Mouse (Mus musculus): ENCODE data around the gene Ten1. TPM values are rescaled to one million over a fixed set of nuclear protein-coding genes. Genes with fewer than 3 reads are reported as not detected.

The Ten1 gene
- polyA plus RNA-seq, 1 experiment from 2014 or later, result 65.4 TPM

- Histone ChIP-seq H3K4me1 (no peaks in the 10 kb centered on the region), H3K4me3 (no peak overlapping the region), H3K9me3 (replicated peaks) (no peaks in the 10 kb centered on the region), H3K36me3 (peaks cover 82% of the 10 kb centered on the region), H3K27me3 (ENCODE audit: low read depth, poor library complexity, severe bottlenecking) (no peaks in the 10 kb centered on the region), H3K27ac (no peak overlapping the region)
- no peak for DNase-seq (ENCODE audit: low spot score)
- WGBS, result 92% methylated on average over 7 of the region's 7 CpGs
Observed at GRCm38 (mm10) chr11:116176010-116176409, 22.6 kb upstream of the Ten1 start.

- Histone ChIP-seq H3K27me3 (ENCODE audit: low read depth, poor library complexity, severe bottlenecking) (no peaks in the 10 kb centered on the region), H3K4me1 (no peaks in the 10 kb centered on the region), H3K9me3 (replicated peaks) (no peaks in the 10 kb centered on the region), H3K4me3 (no peak overlapping the region), H3K27ac (no peak overlapping the region), H3K36me3 (peaks cover 83% of the 10 kb centered on the region)
- 92% methylated on average over 20 of the region's 20 CpGs for WGBS
- DNase-seq (ENCODE audit: low spot score), result no peak
Observed at GRCm38 (mm10) chr11:116178411-116179121, 20.1 kb upstream of the Ten1 start.

- H3K9me3 ChIP-seq (replicated peaks), result no peaks in the 10 kb centered on the region
- H3K36me3 ChIP-seq, result peaks cover 61% of the 10 kb centered on the region
- WGBS, result 93% methylated on average over 3 of the region's 3 CpGs
- DNase-seq (ENCODE audit: low spot score), result no peak
- no peak overlapping the region for H3K27ac ChIP-seq
- H3K4me1 ChIP-seq, result no peaks in the 10 kb centered on the region
- H3K27me3 ChIP-seq (ENCODE audit: low read depth, poor library complexity, severe bottlenecking), result no peaks in the 10 kb centered on the region
- H3K4me3 ChIP-seq, result no peak overlapping the region
Observed at GRCm38 (mm10) chr11:116185836-116186235, 12.8 kb upstream of the Ten1 start.

- Histone ChIP-seq H3K27ac (no peak overlapping the region), H3K27me3 (ENCODE audit: low read depth, poor library complexity, severe bottlenecking) (no peaks in the 10 kb centered on the region), H3K4me3 (no peak overlapping the region), H3K9me3 (replicated peaks) (no peaks in the 10 kb centered on the region), H3K4me1 (no peaks in the 10 kb centered on the region), H3K36me3 (peaks cover 63% of the 10 kb centered on the region)
- 93% methylated on average over 11 of the region's 11 CpGs for WGBS
- no peak for DNase-seq (ENCODE audit: low spot score)
Observed at GRCm38 (mm10) chr11:116186360-116186759, 12.3 kb upstream of the Ten1 start.

DNA sequence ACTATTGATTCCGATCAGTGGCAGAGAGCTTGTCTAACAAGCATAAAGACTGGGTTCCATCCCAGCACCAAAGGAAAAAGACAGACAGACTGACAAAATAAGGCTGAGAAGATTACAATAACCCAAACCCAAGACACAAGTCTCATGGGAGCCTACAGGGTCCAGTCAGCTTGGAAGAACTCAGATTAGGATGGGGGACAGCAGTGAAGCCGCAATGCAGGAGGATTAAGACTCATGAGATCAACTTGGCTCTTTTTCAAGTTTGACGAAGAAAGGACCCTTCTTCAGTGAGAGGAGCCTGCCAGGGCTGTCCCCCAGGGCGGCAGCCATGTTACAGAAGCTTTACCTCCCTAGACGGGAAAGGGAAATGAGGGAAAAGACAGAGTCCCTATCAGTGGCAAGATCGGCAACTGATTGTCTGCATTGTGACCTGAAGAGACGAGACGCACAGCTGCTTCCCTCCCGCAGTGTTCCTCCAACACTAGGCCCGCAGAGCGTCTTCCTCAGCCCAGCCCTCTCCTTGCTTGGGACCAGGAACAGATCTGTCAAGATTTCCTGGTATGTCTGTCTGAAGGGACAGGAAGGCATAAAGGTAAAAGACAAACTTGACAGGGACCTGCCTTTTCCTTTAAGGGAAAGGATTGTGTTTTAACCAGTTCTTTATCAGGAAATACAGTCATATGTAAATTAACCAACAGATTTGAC lies 11.3 kb upstream of the Ten1 start:
- Histone ChIP-seq H3K27ac (no peak overlapping the region), H3K4me1 (no peaks in the 10 kb centered on the region), H3K4me3 (no peak overlapping the region), H3K27me3 (ENCODE audit: low read depth, poor library complexity, severe bottlenecking) (no peaks in the 10 kb centered on the region), H3K36me3 (peaks cover 55% of the 10 kb centered on the region), H3K9me3 (replicated peaks) (no peaks in the 10 kb centered on the region)
- DNase-seq (ENCODE audit: low spot score), result no peak
- WGBS, result 73% methylated on average over 11 of the region's 11 CpGs

DNA sequence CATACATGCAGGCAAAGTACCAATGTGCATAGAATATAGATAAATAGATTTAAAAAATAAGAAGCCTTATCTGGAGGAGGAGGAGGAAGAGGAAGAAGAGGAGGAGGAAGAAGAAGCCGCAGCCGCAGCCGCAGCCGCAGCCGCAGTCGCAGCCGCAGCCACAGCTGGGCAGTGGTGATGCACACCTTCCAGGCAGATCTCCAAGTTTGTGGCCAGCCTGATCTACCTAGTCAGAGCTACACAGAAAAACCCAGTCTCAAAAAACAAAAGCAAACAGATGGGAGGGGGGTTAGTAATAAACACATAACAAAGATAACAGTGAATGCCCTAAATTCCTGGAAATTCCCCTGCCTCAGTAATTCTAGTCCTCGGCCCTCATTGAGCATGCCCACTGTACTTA lies 4.0 kb upstream of the Ten1 start:
- H3K4me3 ChIP-seq, result no peak overlapping the region
- DNase-seq (ENCODE audit: low spot score), result no peak
- peaks cover 18% of the 10 kb centered on the region; the same call in 1 of the 2 replicates for H3K36me3 ChIP-seq
- no peaks in the 10 kb centered on the region for H3K27me3 ChIP-seq (ENCODE audit: low read depth, poor library complexity, severe bottlenecking)
- no peaks in the 10 kb centered on the region for H3K9me3 ChIP-seq (replicated peaks)
- H3K4me1 ChIP-seq, result peaks cover 12% of the 10 kb centered on the region
- 96% methylated on average over 8 of the region's 8 CpGs for WGBS
- no peak overlapping the region for H3K27ac ChIP-seq

DNA sequence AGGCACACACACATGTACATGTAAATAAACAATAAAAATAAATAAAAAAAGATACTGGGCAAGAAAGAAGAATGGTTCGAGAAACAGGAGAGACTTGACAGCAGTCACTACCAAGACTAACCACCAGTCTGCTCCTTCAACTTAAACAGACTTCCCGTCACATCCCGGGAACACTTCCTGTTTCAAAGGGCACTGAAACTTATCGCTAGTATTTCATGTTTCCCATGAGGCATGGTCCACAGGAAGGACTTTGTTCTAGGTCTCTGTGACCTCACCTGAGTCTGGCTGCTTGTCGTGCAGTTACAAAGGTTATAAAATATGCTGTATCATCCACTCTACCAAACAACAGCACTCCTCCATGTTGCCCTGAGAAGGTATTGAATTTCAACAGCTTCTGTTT lies 3.4 kb upstream of the Ten1 start:
- H3K4me3 ChIP-seq, result no peak overlapping the region
- 80% methylated on average over 5 of the region's 5 CpGs for WGBS
- DNase-seq (ENCODE audit: low spot score), result no peak
- H3K27me3 ChIP-seq (ENCODE audit: low read depth, poor library complexity, severe bottlenecking), result no peaks in the 10 kb centered on the region
- peaks cover 16% of the 10 kb centered on the region; the same call in 1 of the 2 replicates for H3K36me3 ChIP-seq
- H3K9me3 ChIP-seq (replicated peaks), result no peaks in the 10 kb centered on the region
- no peak overlapping the region for H3K27ac ChIP-seq
- peaks cover 13% of the 10 kb centered on the region for H3K4me1 ChIP-seq

DNA sequence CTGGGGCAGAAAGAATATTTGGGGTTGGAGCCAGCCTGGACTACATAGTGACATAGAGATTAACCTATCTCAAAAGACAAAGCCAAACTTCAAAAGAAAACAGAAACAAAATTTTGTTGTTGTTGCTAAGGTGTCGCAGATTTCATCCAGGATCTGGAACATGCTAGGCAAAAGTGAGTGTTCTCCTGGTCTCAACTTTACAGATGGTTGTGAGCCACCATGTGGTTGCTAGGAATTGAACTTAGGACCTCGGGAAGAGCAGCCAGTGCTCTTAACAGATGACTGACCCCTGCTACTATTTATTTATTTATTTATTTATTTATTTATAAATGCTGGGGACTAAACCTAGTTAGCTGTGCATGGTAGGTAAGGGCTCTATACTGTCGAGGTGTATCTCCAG lies 2.3 kb upstream of the Ten1 start:
- H3K27ac ChIP-seq, result no peak overlapping the region
- no peaks in the 10 kb centered on the region for H3K27me3 ChIP-seq (ENCODE audit: low read depth, poor library complexity, severe bottlenecking)
- peaks cover 11% of the 10 kb centered on the region; the same call in 1 of the 2 replicates for H3K36me3 ChIP-seq
- peaks cover 13% of the 10 kb centered on the region for H3K4me1 ChIP-seq
- WGBS, result 95% methylated on average over 3 of the region's 3 CpGs
- no peak for DNase-seq (ENCODE audit: low spot score)
- H3K9me3 ChIP-seq (replicated peaks), result no peaks in the 10 kb centered on the region
- no peak overlapping the region for H3K4me3 ChIP-seq

- H3K27ac ChIP-seq, result no peak overlapping the region
- DNase-seq (ENCODE audit: low spot score), result no peak
- peaks cover 13% of the 10 kb centered on the region for H3K4me1 ChIP-seq
- no peaks in the 10 kb centered on the region for H3K27me3 ChIP-seq (ENCODE audit: low read depth, poor library complexity, severe bottlenecking)
- peaks cover 9% of the 10 kb centered on the region; the same call in 1 of the 2 replicates for H3K36me3 ChIP-seq
- H3K9me3 ChIP-seq (replicated peaks), result no peaks in the 10 kb centered on the region
- WGBS, result 94% methylated on average over 18 of the region's 18 CpGs
- no peak overlapping the region for H3K4me3 ChIP-seq
Observed at GRCm38 (mm10) chr11:116196866-116197583, 1.6 kb upstream of the Ten1 start.

- peaks cover 9% of the 10 kb centered on the region; the same call in 1 of the 2 replicates for H3K36me3 ChIP-seq
- H3K9me3 ChIP-seq (replicated peaks), result no peaks in the 10 kb centered on the region
- no peak overlapping the region for H3K4me3 ChIP-seq
- 93% methylated on average over 6 of the region's 6 CpGs for WGBS
- H3K4me1 ChIP-seq, result peaks cover 13% of the 10 kb centered on the region
- H3K27me3 ChIP-seq (ENCODE audit: low read depth, poor library complexity, severe bottlenecking), result no peaks in the 10 kb centered on the region
- DNase-seq (ENCODE audit: low spot score), result no peak
- H3K27ac ChIP-seq, result no peak overlapping the region
Observed at GRCm38 (mm10) chr11:116197584-116197906, 1.1 kb upstream of the Ten1 start.

DNA sequence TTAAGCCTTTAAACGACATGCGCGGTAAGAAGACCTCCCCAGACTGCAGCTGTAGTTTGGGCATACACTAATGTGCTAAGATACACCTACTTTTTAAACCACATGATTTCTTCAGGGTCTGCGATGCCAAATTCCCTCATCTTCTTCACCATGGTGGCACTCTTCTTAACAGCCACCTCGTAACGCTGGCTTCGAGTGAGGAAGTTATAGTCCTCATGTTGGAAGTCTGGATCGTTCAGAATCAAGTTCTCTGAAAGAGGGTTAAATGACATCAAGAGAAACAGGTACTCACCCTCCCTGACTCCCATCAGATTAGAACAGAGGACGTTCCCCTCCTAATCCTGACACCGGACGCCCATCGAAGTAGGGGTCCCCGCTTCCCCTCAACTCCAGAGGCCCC lies 523 bp upstream of the Ten1 start:
- DNase-seq (ENCODE audit: low spot score), result no peak
- peaks cover 13% of the 10 kb centered on the region for H3K4me1 ChIP-seq
- peak overlapping the region; percentile 97 for H3K27ac ChIP-seq
- H3K4me3 ChIP-seq, result peak overlapping the region; percentile 77
- H3K36me3 ChIP-seq, result peaks cover 9% of the 10 kb centered on the region; the same call in 1 of the 2 replicates
- H3K27me3 ChIP-seq (ENCODE audit: low read depth, poor library complexity, severe bottlenecking), result no peaks in the 10 kb centered on the region
- no peaks in the 10 kb centered on the region for H3K9me3 ChIP-seq (replicated peaks)
- 28% methylated on average over 13 of the region's 13 CpGs for WGBS

- H3K36me3 ChIP-seq, result peaks cover 18% of the 10 kb centered on the region
- H3K4me1 ChIP-seq, result peaks cover 13% of the 10 kb centered on the region
- H3K9me3 ChIP-seq (replicated peaks), result no peaks in the 10 kb centered on the region
- no peak overlapping the region for H3K27ac ChIP-seq
- H3K27me3 ChIP-seq (ENCODE audit: low read depth, poor library complexity, severe bottlenecking), result no peaks in the 10 kb centered on the region
- WGBS, result 92% methylated on average over 2 of the region's 2 CpGs
- DNase-seq (ENCODE audit: low spot score), result no peak
- H3K4me3 ChIP-seq, result no peak overlapping the region
Observed at GRCm38 (mm10) chr11:116201151-116201550, 2.5 kb downstream of the Ten1 start.

- WGBS, result 95% methylated on average over 3 of the region's 3 CpGs
- Histone ChIP-seq H3K36me3 (peaks cover 24% of the 10 kb centered on the region), H3K4me1 (peaks cover 7% of the 10 kb centered on the region), H3K27ac (no peak overlapping the region), H3K9me3 (replicated peaks) (no peaks in the 10 kb centered on the region), H3K27me3 (ENCODE audit: low read depth, poor library complexity, severe bottlenecking) (no peaks in the 10 kb centered on the region), H3K4me3 (no peak overlapping the region)
- no peak for DNase-seq (ENCODE audit: low spot score)
Observed at GRCm38 (mm10) chr11:116203150-116203549, 4.5 kb downstream of the Ten1 start.
